Mouse (Mus musculus) liver, embryonic 18 days (tissue): ENCODE results near the gene Gm10058. TPM values are rescaled to one million over a fixed set of nuclear protein-coding genes. Genes with fewer than 3 reads are reported as not detected.

Source experiments
- polyA plus RNA-seq: library from polyadenylated mRNA; depleted of rRNA; stranded (reverse); fragments of >200 nt; gene quantifications from 2 replicates; pipeline ENCODE4 v1.2.3, GENCODE M21; 2012; rRNA removed

The Gm10058 gene
- polyA plus RNA-seq: not detected in 2 replicates

GRCm38 (mm10) chrX:27946785-27947184 is at the start of gene Gm10058:
Gene Gm10058, minus strand, starts transcription at chrX:27946885.

